Mouse (Mus musculus): Measurements from ENCODE around the gene Gpcpd1. TPM values are rescaled to one million over a fixed set of nuclear protein-coding genes. Genes with fewer than 3 reads are reported as not detected.

The Gpcpd1 gene
- polyA plus RNA-seq, 1 experiment: 9.1 TPM

DNA sequence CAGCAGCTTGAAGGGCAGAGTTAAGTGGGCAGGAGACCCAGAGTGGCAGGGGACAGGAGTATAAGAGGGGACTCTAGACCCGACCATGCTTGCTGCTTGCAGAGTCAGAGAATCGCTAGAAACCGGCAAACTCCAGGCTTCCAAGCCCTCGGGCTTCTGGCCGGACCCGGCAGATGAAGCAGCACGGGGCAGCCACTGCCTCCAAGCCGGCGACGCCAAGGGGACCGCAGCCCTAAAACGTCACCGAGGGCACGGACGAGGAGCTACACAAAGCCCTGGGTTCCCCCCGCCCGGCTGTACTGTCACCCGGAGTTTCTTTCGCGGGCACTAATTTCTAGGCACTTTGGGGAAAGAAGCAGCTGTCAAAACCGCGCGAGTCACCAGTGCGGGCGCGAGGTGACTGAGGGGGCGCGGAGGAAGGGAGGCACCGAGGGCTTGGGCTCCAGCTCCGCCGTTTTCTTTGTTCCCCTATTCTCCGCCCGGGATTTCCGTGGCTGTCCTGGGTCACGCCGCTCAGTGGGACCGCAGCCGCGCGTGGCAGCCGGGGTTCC lies 10.0 kb downstream of the Gpcpd1 start:
- Histone ChIP-seq H3K36me3 (ENCODE audit: control insufficient read depth) (peaks cover 30% of the 10 kb centered on the region), H3K4me1 (ENCODE audit: control insufficient read depth) (peaks cover 40% of the 10 kb centered on the region), H3K27me3 (ENCODE audit: control insufficient read depth) (no peaks in the 10 kb centered on the region), H3K9me3 (ENCODE audit: control insufficient read depth, low read length) (no peaks in the 10 kb centered on the region), H3K4me3 (replicated peaks) (peak overlapping the region; percentile 99)
- TF ChIP-seq GATA1 (IDR thresholded peaks at IDR 0.05; ENCODE audit: low read length) (no peak), TAL1 (IDR thresholded peaks at IDR 0.05; ENCODE audit: low read length) (no peak)

DNA sequence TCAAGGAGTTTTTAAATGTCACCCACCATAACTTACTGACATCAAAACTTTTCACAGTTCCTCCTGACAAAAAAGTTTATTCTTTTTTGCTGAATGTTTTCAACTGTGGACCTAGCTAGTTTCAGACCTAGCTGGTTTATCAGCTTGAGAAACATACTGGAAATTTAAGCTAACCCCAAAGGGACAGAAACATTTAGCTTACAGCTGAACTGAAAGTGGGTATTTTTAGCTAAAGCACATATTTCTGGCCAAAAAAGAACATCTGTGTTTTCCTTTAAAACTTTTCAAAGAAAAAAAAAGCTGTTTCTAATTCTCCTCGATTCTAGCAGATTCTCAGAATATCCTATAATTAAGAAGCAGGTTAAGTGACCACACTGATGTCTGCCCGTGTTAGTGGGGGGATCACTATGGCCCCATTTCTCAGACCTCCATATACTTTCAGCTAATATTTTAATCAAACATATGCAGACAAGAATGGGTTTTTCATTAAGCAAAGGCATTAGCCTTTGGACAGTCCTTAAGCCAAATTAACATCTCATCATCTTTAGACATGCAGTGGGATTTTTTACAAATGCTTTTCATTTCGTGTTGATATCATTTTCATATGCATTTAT lies 10.9 kb downstream of the Gpcpd1 start:
- Histone ChIP-seq H3K27me3 (ENCODE audit: control insufficient read depth) (no peaks in the 10 kb centered on the region), H3K36me3 (ENCODE audit: control insufficient read depth) (peaks cover 38% of the 10 kb centered on the region), H3K4me3 (replicated peaks) (peak overlapping the region; percentile 99), H3K9me3 (ENCODE audit: control insufficient read depth, low read length) (no peaks in the 10 kb centered on the region), H3K4me1 (ENCODE audit: control insufficient read depth) (peaks cover 48% of the 10 kb centered on the region)
- TF ChIP-seq GATA1 (IDR thresholded peaks at IDR 0.05; ENCODE audit: low read length): no peak
- TF ChIP-seq TAL1 (IDR thresholded peaks at IDR 0.05; ENCODE audit: low read length): no peak

DNA sequence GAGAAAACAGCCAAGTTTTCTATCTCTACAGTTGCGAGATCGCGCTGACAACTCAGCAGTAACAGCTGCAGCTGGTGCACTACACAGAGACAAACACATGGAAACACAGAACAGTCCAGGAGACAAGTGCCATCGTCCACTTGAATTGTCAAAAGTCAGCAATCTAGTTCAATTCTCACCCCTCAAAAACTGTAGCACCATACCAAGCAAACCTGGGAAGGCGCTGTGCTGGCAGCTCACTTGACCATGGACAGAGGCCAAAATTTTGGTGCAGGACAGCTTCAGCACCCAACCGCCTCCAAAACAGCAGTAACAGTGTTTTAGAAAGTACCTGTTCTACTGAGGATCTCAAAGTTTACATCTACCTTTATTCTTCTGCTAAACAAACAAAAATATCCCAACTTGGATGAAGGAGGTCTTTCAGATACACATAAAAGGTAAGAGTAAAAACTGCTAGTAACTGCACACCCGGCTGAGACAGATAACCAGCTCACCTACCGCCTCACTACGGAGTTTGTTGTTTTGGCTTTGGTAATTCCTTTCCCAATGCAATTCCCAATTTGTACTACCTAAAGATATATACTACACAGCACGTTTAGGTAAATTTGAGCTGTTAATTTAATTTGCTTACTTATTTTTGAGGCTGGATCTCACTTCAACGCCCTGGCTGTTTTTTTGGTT lies 11.6 kb downstream of the Gpcpd1 start:
- Histone ChIP-seq H3K4me3 (replicated peaks) (peak overlapping the region; percentile 99), H3K36me3 (ENCODE audit: control insufficient read depth) (peaks cover 46% of the 10 kb centered on the region), H3K9me3 (ENCODE audit: control insufficient read depth, low read length) (no peaks in the 10 kb centered on the region), H3K27me3 (ENCODE audit: control insufficient read depth) (no peaks in the 10 kb centered on the region), H3K4me1 (ENCODE audit: control insufficient read depth) (peaks cover 53% of the 10 kb centered on the region)
- no peak for TF ChIP-seq TAL1 (IDR thresholded peaks at IDR 0.05; ENCODE audit: low read length)
- TF ChIP-seq GATA1 (IDR thresholded peaks at IDR 0.05; ENCODE audit: low read length): no peak

DNA sequence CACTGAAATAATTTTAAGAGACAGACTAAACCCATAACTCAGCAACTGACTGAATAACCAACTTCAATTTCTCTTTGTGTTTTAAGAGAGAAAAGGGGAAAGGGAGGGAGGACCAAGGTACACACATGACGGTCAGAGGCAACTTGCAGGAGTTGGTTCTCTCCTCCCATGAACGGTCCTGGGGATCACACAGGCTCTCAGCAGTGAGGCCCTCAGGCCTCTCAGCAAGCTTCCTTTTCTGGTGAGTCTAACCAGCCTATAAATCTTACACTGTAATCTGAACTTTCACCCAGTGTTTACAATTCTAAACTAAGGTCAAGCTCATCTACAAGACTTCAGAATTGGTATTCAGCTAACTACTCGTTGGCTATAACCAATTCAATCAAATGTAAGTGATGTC lies 12.3 kb downstream of the Gpcpd1 start:
- TF ChIP-seq TAL1 (IDR thresholded peaks at IDR 0.05; ENCODE audit: low read length): no peak
- no peak for TF ChIP-seq GATA1 (IDR thresholded peaks at IDR 0.05; ENCODE audit: low read length)
- H3K9me3 ChIP-seq (ENCODE audit: control insufficient read depth, low read length): no peaks in the 10 kb centered on the region
- H3K4me3 ChIP-seq (replicated peaks): peak overlapping the region; percentile 99
- H3K4me1 ChIP-seq (ENCODE audit: control insufficient read depth): peaks cover 55% of the 10 kb centered on the region
- H3K27me3 ChIP-seq (ENCODE audit: control insufficient read depth): no peaks in the 10 kb centered on the region
- peaks cover 52% of the 10 kb centered on the region for H3K36me3 ChIP-seq (ENCODE audit: control insufficient read depth)

DNA sequence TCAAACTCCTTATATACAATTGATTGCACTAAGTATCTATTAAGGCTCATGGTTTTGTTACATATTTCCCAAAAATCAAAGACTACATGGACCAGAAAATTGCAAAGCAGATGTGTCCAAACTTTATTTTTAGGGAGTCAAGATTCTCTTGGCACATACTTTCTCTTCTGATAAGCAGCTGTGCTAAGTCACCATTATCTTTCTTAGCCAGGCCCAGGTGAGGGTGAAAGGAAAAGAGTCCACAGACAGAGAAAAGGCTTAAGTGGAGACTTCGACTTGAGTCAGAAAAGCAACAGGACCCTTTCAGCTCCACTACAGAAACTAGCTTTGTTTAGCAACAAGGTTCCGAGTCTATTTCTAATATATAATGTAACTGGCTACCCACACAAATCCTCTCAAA lies 14.2 kb downstream of the Gpcpd1 start:
- Histone ChIP-seq H3K36me3 (ENCODE audit: control insufficient read depth) (peaks cover 72% of the 10 kb centered on the region), H3K27me3 (ENCODE audit: control insufficient read depth) (no peaks in the 10 kb centered on the region), H3K4me1 (ENCODE audit: control insufficient read depth) (peaks cover 52% of the 10 kb centered on the region), H3K9me3 (ENCODE audit: control insufficient read depth, low read length) (no peaks in the 10 kb centered on the region), H3K4me3 (replicated peaks) (peak overlapping the region; percentile 99)
- TF ChIP-seq GATA1 (IDR thresholded peaks at IDR 0.05; ENCODE audit: low read length) (peak; percentile 81), TAL1 (IDR thresholded peaks at IDR 0.05; ENCODE audit: low read length) (peak; percentile 94)

DNA sequence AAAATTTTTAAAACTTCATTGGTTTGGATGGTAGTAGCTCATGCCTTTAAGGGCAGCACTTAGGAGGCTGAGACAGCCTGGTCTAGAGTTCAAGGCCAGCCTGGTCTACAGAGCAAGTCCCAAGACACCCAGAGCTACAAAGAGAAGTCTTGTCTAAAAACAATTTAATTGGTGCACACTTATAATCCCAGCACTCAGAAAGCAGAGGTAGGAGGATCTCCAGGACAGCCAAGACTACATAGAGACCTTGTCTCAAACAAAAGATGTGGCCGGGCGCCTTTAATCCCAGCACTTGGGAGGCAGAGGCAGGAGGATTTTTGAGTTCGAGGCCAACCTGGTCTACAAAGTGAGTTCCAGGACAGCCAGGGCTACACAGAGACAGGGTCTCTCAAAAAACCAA lies 14.9 kb downstream of the Gpcpd1 start:
- H3K4me3 ChIP-seq (replicated peaks): peak overlapping the region; percentile 99
- peaks cover 78% of the 10 kb centered on the region for H3K36me3 ChIP-seq (ENCODE audit: control insufficient read depth)
- TF ChIP-seq TAL1 (IDR thresholded peaks at IDR 0.05; ENCODE audit: low read length): no peak
- TF ChIP-seq GATA1 (IDR thresholded peaks at IDR 0.05; ENCODE audit: low read length): no peak

DNA sequence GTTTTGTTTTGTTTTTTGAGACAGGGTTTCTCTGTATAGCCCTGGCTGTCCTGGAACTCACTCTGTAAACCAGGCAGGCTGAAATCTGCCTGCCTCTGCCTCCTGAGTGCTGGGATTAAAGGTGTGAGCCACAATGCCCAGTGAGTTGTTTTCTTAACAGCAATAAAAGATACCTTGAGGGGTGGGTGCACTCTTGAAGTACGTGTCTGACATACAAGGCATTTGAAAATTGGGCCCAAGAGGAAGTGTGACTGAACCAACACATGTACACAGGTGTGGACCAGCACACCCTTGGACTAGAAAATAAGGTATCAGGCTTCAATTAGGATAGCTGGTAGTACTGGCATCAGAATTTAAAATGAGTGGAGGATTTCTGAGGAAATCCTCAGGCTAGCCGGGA lies 16.2 kb downstream of the Gpcpd1 start:
- no peaks in the 10 kb centered on the region for H3K27me3 ChIP-seq (ENCODE audit: control insufficient read depth)
- H3K36me3 ChIP-seq (ENCODE audit: control insufficient read depth): peaks cover 90% of the 10 kb centered on the region
- no peak overlapping the region for H3K4me3 ChIP-seq (replicated peaks)
- H3K4me1 ChIP-seq (ENCODE audit: control insufficient read depth): peaks cover 52% of the 10 kb centered on the region
- H3K9me3 ChIP-seq (ENCODE audit: control insufficient read depth, low read length): no peaks in the 10 kb centered on the region
- TF ChIP-seq TAL1 (IDR thresholded peaks at IDR 0.05; ENCODE audit: low read length) (no peak), GATA1 (IDR thresholded peaks at IDR 0.05; ENCODE audit: low read length) (no peak)

More for the DNA sequence above, 14.9 kb downstream of the Gpcpd1 start:
- Histone ChIP-seq H3K4me1 (ENCODE audit: control insufficient read depth) (peaks cover 51% of the 10 kb centered on the region), H3K27me3 (ENCODE audit: control insufficient read depth) (no peaks in the 10 kb centered on the region), H3K9me3 (ENCODE audit: control insufficient read depth, low read length) (no peaks in the 10 kb centered on the region)

DNA sequence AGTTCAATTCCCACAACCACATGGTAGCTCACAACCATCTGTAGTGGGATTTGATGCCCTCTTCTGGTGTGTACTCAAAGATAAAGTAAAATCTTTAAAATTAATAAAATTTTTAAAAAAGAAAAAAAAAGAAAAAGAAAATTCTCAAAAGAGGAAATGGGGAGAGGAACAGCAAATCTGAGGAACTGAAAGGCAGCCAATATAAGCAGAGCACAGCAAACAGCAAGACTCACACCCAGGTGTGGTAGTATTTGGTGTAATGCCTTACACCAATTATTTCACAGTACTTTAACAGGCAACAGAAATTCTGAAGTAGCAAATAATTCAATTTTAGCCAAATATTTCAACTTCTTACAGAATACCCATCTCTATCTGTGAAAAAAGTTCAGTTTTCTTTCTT lies 16.7 kb downstream of the Gpcpd1 start:
- H3K4me1 ChIP-seq (ENCODE audit: control insufficient read depth): peaks cover 49% of the 10 kb centered on the region
- peaks cover 91% of the 10 kb centered on the region for H3K36me3 ChIP-seq (ENCODE audit: control insufficient read depth)
- H3K27me3 ChIP-seq (ENCODE audit: control insufficient read depth): no peaks in the 10 kb centered on the region
- H3K4me3 ChIP-seq (replicated peaks): no peak overlapping the region
- TF ChIP-seq TAL1 (IDR thresholded peaks at IDR 0.05; ENCODE audit: low read length) (no peak), GATA1 (IDR thresholded peaks at IDR 0.05; ENCODE audit: low read length) (no peak)
- H3K9me3 ChIP-seq (ENCODE audit: control insufficient read depth, low read length): no peaks in the 10 kb centered on the region

DNA sequence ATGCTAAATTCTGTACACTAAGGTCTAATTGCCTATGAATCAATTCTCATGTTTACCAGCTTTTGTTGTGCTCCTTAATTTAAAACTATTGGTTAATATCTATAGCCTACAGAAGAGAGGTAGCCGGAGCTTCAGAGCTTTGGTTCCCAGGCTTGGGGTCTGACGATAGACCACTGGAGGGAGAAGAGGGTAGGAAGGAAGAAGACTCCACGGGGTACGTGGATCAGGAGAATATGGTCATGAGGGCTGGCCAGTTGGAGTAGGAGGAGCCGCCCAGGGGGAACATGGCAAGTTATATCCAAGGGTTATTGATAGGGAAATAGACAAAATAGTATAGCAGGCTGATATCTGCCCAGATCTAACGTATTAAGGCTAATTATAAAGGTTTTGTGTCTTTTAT lies 17.8 kb downstream of the Gpcpd1 start:
- TF ChIP-seq GATA1 (IDR thresholded peaks at IDR 0.05; ENCODE audit: low read length) (no peak), TAL1 (IDR thresholded peaks at IDR 0.05; ENCODE audit: low read length) (no peak)
- peaks cover 38% of the 10 kb centered on the region for H3K4me1 ChIP-seq (ENCODE audit: control insufficient read depth)
- no peaks in the 10 kb centered on the region for H3K27me3 ChIP-seq (ENCODE audit: control insufficient read depth)
- H3K9me3 ChIP-seq (ENCODE audit: control insufficient read depth, low read length): no peaks in the 10 kb centered on the region
- no peak overlapping the region for H3K4me3 ChIP-seq (replicated peaks)
- H3K36me3 ChIP-seq (ENCODE audit: control insufficient read depth): peaks cover 91% of the 10 kb centered on the region

Data from erythroblast, embryonic 14.5 days (primary cell).